Mouse (Mus musculus): ENCODE measurements around the gene Abca2.

Gene Abca2

GRCm38 (mm10) chr2:25423626-25424025 is 4.9 kb upstream of the Abca2 start:
- DNase-seq (ENCODE audit: low read depth, low spot score) = no peak

DNA sequence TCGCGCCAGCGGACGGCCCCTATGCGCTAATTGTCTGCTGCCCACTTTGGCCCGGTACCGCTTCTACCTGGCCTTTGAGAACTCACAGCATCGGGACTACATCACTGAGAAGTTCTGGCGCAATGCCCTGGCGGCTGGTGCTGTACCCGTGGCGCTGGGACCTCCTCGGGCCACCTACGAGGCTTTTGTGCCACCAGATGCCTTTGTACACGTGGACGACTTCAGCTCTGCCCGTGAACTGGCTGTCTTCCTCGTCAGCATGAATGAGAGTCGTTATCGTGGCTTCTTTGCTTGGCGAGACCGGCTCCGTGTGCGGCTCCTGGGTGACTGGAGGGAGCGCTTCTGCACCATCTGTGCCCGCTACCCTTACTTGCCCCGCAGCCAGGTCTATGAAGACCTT is 3.0 kb upstream of the Abca2 start:
- DNase-seq (ENCODE audit: low read depth, low spot score) = no peak

DNA sequence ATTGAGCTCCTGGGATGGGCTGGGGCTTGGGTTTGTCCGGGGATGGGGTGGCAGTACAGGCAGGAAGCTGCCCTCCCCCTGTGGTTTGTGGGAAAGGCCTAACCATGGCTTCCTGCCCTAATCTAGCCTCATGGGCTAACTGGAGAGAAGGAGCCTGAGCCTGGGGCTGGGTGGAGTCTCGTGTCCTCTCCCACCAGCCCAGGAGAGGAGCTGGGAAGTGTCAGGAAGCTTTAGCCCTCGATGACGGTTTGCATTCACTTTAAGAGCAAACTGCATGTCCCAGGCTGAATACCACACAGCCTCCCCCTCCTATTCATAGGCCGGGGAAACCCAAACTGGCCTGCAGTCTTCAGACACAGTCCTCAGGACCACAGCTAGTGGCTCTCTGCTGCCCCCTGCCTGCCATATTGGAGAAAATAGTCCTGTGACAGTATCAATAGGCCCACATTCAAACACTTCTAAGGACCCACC is 1.7 kb upstream of the Abca2 start:
- DNase-seq (ENCODE audit: low read depth, low spot score) = peak; percentile 87

DNA sequence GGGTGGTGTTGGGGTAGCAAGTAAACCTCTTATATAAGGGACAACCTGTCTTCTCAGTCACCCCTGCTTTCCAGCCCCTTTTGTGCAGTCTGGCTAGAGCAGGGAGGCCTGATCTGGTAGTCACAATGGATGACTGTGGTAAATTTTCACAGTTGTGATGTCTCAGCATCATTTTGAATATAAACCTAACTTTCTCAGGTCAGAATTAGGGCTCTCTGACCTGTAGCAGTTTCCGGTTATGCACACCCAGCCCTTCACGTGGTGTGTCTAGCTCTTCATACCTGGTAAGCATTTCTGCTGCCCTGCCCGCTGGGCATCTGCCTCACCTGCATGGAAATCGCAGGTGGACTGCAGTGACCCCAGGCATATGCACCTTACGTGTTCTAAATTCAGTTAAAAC is 1.2 kb upstream of the Abca2 start:
- no peak for DNase-seq (ENCODE audit: low read depth, low spot score)

DNA sequence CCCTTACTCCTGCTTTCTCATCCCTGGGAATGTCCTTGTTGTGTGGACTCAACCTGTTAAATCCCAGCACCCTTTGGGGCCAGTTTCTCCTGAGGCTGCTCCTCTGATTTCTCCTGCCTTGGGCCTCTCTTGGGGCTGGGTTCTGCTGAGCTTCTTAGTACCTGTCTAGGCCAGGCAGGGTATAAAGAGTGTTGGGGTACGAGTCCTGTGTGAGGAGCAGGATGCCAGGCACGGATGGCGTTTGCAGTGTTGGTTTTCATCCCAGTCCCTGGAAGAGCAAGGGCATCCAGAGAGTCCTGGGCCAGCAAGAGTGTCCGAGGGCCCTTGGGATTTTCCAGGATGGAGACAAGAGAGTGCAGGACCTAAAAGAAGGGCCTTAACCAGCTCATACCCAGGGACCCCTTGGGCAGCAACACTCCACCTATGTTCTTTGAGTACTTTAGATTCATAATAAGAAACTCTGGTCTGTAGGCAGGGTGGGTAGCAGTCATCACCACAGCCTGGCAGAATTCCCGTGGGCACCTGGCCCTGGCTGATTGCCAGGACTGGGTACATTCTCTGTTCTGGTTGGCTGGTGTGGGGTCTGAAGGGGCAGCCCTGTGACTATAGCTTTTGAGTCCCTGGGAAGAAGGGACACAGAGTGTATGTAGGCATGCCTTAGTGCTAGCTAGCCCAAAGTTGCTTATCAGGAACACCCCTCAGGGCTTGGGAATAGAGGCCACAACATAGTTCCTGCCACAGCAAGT is 1.1 kb downstream of the Abca2 start:
- DNase-seq (ENCODE audit: low read depth, low spot score) = no peak

DNA sequence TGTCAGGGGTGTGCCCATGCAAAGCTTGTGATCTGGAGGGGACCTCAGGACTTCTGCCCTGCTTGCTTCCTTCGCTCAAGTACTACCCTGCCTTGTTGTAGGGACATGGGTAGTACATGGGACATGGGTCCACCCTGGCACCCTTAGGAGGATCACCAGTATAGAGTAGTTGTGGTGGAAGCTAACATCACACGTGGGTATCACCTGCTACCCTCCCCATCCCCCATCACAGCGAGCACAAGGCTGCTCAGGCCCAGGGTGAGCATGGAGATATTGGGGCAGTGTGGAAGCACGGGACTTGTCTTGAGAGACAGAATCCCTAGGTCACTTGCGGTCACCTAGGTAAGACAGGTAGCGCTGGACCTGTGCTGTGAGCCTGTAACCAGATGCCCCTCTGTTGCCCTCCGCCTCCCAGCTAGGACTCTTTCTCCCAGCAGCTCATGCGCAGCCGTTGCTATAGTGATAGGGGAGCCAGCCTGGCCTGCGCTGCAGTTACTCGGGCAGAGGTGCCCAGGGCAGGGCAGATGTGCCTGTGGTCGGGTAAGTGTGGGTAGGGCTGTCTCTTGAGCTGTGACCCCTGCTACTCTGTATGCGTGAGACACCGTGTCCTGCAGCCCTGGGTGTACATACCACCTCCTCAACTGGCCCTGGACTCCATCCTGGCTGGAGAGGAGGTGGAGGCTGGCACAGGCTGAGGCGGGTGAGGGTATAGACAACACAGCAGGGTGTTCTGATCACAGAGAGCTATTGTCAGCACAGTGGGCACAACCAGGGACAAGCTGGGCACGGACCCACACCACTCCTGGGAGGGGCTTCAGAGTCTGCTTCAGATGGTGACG is 2.1 kb downstream of the Abca2 start:
- no peak for DNase-seq (ENCODE audit: low read depth, low spot score)

DNA sequence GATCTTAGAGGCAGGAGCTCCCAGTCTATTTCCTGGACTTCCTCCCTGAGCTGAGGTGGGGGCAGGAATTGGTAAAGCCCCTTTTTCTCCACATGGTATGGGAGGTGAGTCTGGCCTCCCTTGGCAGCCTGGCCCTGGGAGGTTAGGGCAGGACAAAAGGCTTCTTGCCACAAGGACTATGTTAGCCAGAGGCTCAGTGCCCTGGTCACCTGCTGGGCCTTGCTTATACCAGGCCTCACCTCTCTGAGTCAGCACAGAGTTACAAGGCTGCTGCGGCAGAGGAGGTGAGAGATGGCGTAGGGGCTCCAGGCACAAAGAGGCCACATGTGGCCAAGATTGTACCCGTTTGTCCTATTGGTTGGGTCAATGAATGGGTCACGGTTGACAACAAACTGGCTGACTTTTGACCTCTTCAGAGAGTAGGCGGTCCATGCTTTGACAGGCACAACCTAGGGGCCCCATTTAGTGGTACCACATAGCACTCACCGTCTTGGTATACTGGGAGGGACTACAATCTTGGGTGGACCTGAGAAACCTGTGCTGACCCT is 2.9 kb downstream of the Abca2 start:
- DNase-seq (ENCODE audit: low read depth, low spot score) = no peak

DNA sequence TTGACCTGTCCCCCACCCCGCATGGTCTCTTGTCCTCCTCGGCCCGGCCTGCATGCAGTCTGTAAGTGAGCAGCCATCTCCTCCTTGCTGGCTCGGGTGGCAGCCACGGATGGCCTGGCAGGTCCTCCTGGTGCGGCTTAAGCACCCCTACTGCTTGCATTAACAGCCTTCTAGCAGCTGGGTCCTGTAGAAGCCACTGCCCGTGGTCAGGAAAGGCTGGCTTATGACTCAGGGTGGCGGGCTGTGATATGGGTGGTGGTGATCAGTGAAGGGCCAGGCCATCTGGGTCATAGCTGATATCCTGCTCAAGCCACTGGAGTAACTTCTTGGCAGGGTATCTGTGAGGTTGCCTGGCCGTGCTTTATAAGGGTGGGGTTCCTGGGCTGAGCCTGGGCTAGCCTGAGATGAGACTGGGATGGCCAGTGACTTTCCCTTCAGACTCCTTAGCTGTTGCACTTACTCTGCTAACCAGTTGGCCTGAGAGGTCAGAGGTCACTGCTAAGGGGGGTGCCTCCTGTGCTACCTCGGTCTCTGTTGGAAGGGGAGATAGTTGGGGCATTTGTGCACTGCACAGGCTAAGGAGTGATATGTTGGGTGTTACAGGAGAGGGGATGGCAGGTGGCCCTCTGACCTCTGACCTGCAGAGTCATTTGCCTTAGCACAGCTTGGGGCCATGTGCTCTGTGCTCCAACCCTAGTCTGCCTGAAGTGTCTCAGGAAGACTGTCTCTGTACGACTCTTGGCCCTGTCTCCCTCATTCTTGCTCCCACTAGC is 4.0 kb downstream of the Abca2 start:
- no peak for DNase-seq (ENCODE audit: low read depth, low spot score)

DNA sequence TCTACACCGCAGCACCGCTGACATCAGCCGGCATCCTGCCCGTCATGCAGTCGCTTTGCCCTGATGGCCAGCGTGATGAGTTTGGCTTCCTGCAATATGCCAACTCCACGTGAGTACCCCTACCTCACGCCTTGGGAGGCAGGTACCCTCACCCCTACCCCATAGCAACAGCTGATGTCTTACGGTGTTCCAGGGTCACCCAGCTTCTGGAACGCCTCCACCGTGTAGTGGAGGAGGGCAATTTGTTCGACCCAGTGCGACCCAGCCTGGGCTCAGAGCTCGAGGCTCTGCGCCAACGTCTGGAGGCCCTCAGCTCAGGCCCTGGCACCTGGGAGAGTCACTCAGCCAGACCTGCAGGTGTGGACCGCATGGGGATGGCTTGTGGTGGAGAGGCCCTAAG is 4.6 kb downstream of the Abca2 start:
- DNase-seq (ENCODE audit: low read depth, low spot score) = no peak

- DNase-seq (ENCODE audit: low read depth, low spot score) = no peak
Measured at GRCm38 (mm10) chr2:25434292-25434691, 5.8 kb downstream of the Abca2 start.

- no peak for DNase-seq (ENCODE audit: low read depth, low spot score)
Measured at GRCm38 (mm10) chr2:25436286-25436820, 7.8 kb downstream of the Abca2 start.

GRCm38 (mm10) chr2:25441067-25441466 is 12.6 kb downstream of the Abca2 start:
- DNase-seq (ENCODE audit: low read depth, low spot score) = no peak

DNA sequence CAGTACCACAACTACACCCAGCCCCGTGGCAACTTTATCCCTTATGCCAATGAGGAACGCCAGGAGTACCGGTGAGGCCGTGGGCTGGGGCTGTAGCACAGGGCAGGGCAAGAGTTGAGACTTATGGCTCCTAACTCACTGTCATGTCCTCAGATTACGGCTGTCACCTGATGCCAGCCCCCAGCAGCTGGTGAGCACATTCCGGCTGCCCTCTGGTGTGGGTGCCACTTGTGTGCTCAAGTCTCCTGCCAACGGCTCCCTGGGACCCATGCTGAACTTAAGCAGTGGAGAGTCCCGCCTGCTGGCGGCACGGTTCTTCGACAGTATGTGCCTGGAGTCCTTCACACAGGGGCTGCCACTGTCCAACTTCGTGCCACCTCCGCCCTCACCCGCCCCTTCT is 14.2 kb downstream of the Abca2 start:
- DNase-seq (ENCODE audit: low read depth, low spot score) = no peak

GRCm38 (mm10) chr2:25450853-25451647 is 22.5 kb downstream of the Abca2 start:
- no peak for DNase-seq (ENCODE audit: low read depth, low spot score)

DNA sequence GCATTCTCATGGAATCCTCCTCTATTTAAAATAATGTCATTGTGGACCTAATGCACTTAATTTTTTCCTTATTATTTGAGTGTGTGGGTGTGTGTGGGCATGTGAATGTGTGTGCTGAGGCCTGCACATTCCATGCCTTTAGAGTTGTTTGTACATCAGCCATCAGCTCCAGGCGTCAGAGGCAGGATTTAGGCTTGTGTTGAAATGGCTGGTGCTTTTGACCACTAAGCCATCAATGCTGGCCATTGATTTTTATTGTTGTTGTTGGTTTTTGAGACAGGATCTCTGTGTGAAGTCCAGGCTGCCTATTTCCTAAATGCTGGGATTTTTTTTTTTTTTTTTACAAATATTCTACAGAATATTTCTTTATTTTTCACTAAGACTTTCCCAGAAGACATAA is 24.4 kb downstream of the Abca2 start:
- DNase-seq (ENCODE audit: low read depth, low spot score) = no peak

- no peak for DNase-seq (ENCODE audit: low read depth, low spot score)
Measured at GRCm38 (mm10) chr2:25456205-25456953, 27.9 kb downstream of the Abca2 start, which contains the start of gene Clic3. Clic3 (plus strand) TSS chr2:25456838.

DNA sequence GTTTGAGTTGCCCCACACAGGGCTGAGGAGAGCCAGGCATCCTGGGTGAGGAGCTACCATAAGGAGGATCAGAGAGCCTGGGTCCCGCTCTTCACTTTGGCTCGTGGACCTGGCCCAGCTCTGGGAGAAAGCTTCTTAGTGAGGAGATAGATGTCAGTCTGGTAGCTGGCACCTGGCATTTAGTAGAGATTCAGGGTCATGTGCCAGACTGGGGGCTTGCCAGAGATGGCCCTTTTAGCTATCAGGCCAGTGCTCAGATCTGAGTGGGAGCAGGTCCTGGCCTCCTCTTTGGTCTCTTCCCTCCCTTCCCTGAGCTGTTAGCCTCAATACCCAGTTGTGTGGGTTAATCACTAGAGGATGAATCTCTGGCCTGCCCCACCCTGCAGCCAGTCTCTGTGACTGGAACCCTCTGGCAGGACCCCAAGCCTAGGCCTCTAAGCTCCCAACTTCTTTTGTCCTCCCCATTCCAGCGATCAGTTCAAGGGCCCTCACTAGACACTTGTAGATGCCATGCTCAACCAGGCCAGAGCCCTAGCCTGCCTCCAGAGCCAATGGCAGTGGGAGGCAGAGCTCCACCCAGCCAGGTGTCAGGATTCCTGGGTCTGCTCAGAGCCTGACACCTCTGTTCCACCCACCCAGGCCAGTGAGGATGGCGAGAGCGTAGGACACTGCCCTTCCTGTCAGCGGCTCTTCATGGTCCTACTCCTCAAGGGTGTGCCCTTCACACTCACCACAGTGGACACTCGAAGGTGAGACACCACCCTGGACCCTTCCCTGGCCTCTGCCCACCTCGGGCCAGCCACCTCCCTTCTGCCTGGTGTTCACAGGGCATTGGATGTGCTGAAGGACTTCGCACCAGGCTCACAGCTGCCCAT is 28.8 kb downstream of the Abca2 start:
- no peak for DNase-seq (ENCODE audit: low read depth, low spot score)

- DNase-seq (ENCODE audit: low read depth, low spot score) = peak; percentile 39
Measured at GRCm38 (mm10) chr2:25458911-25459310, 30.4 kb downstream of the Abca2 start.

DNA sequence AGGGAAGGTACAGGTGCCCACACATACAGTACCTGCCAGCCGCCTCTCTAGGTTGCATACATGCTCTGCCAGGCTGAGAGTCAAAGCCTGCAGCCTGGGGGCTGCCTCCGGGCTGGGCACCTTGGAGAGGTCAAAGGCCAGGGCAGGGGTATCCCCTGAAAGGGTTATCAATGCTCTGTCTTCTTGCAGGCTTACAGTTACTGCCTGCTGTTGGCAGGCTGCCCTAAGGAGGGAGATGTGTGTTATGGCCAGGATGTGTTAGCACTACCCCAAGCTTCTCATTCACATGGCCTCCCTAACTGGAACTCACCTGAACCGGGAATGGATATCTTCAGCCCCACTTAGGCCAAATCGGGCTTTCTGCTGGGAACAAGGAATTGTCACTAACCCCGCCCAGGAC is 31.6 kb downstream of the Abca2 start:
- peak; percentile 47 for DNase-seq (ENCODE audit: low read depth, low spot score)
